Mouse (Mus musculus) CD4-positive, CD25-positive, alpha-beta regulatory T cell, adult 4 months (primary cell): Measurements from ENCODE around the gene Sept10. TPM values are rescaled to one million over a fixed set of nuclear protein-coding genes. Genes with fewer than 3 reads are reported as not detected.

Experiments
- ATAC-seq: one replicate; pipeline ENCODE4 v1.8.0; 2017
- polyA plus RNA-seq, 2 experiments: library from polyadenylated mRNA; unstranded; fragments of 100-300 nt; shearing (Covaris generic); gene quantifications; one replicate each; pipeline ENCODE4 v1.2.1; 2017

The Sept10 gene
- polyA plus RNA-seq, 2 experiments from 2014 or later, result 1.1 to 1.7 TPM

DNA sequence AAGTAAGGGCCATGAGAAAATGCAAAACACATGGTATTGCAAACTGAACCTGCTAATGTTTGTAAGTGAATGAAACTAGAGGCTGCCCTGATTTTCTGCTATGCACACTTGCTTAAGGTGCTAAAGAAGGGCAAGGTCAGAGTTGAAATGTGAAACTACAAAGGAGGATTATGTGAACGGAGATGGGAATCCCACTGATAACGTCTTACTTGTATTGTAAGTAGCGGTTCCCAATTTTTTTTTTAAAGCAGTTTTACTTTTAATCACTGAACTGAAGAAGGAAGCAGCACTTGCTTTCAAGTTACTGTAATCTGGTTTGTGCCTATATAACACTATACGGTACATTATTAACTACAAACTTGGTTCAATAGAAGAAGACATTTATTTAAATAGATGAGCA is 2.2 kb upstream of the Sept10 start:
- ATAC-seq, result no peak

- ATAC-seq, result no peak
These were observed 1.7 kb upstream of the Sept10 start for GRCm38 (mm10) chr10:59223301-59223700.

DNA sequence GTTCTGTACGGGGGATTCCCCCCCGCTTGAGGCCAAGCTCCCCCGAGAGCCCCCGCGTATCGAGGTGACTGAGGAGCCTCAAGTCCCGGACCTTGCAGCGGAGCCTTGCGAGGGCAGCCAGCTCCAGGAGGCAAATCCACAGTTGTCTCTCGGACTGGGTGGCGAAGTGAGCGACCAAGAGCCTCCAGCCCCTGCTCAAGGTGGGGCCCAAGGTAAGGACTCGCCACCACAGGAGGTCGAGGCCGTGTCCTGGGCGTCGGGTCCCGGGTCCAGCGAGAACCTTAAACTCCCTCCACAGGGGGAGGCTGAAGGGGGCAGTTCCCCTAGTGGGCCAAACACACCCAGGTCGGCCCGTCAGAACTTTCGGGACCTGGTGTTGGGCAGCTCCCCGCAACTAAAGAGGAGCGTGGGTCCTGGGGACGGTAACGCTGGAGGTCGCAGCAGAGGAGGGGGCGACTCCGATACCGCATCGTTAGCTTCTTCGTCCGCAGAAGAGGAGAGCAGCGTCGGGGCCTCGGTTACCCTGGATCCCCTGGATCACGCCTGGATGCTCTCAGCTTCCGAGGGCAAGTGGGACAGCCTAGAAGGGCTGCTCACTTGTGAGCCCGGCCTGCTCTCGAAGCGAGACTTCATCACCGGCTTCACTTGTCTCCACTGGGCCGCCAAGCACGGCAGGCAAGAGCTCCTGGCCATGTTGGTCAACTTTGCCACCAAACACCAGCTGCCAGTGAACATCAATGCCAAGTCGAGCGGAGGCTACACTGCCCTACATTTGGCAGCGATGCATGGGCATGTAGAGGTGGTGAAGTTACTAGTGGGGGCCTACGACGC is 839 bp upstream of the Sept10 start:
- no peak for ATAC-seq

- no peak for ATAC-seq
These were observed 699 bp downstream of the Sept10 start for GRCm38 (mm10) chr10:59220824-59221472.

DNA sequence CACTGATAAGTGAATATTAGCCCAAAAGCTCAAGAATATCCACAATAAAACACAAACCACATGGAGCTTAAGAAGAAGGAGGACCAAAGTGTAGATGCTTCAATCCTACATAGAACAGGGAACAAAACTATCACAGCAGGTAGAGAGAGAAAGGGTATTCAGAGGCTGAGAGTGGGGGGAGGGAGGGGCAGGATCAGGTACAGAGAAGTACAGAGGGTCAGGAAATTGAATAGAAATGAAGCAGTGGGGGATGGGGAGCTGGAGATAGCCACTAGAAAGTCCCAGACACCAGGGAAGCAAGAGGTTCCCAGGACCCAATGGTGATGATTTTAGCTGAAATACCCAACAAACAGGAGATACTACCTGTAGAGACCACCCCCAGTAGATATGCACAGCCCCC is 21.6 kb downstream of the Sept10 start:
- ATAC-seq, result no peak

DNA sequence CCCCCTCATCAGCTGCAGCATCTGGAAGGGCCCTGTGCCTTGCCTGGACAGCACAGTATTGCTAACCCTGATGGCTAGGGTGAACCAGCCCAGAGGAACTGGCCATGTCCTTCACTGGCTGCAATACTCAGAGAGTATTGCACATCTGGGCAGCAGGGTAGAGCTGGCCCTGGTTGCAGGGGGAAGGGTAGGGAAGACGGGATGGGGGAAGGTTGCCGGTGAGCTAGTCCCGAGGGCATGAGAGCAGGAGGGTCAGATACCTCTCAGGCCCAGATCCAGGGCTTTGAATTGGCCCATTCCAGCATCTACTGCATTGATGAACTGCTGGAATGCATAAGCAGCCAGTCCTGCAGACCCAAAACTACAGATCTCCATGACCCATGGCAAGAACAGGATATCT is 24.9 kb downstream of the Sept10 start:
- ATAC-seq, result no peak

GRCm38 (mm10) chr10:59194891-59195290 is 26.8 kb downstream of the Sept10 start:
- no peak for ATAC-seq

DNA sequence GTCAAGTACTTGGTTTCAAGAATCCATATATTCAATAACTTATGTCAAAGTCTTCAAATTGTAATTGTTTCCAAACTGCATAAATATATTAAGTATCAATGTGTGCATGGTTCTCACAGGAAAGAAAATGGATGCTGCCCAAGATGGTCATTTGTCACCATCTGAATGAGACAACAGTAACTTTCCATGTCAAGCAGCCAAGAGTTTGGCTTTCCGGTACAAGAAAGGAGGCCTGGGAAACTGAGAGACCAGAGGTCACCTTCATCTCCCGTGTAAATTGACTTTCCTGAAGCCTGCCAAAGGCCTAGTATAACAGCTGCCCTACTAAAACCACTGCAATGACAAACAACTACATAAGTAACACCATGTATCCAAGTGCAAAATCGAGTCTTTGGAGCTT is 39.3 kb downstream of the Sept10 start:
- no peak for ATAC-seq

DNA sequence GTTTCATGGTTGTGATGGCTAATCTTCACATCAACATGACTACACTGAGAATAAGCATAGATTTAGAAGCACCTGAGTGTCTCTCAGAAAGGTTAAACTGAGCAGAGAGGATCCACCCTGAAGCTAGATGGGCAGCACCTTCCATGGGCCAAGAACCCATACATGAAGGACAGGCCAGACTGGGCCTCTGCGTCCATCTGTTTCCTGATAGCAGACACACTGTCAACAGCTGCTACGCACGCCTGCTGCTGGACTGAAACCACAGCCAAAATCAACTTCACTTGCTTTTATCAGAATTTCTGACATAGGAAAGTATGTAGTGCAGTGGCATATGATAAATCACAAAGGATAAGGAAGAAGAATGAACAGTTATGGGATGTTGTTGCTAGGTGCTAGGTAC is 42.0 kb downstream of the Sept10 start:
- no peak for ATAC-seq

DNA sequence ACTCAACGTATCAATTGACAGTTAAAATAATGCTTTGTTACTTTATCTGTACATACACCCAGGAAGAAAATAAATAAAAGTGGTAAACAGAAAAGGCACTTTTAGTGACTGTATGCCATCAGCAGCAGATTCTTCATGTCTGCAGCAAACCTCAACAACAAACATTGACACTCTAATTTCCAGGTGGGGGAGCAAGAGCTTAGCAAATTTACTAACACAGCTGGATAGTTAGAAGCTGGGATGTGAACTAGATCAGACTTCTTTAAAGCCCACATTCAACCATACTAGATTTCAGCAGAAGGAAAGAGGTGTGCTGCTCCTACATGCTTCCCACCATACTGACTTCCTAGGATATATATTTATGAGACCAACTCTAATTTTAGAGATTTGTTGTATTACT is 49.1 kb downstream of the Sept10 start:
- no peak for ATAC-seq

GRCm38 (mm10) chr10:59171042-59171441 is 50.6 kb downstream of the Sept10 start:
- no peak for ATAC-seq

- no peak for ATAC-seq
These were observed 55.3 kb downstream of the Sept10 start for GRCm38 (mm10) chr10:59166104-59166944.

- no peak for ATAC-seq
These were observed 59.3 kb downstream of the Sept10 start for GRCm38 (mm10) chr10:59162185-59162897.

- ATAC-seq, result no peak
These were observed 63.0 kb downstream of the Sept10 start for GRCm38 (mm10) chr10:59158627-59159026.

GRCm38 (mm10) chr10:59152544-59153081 is 69.0 kb downstream of the Sept10 start:
- ATAC-seq, result no peak

GRCm38 (mm10) chr10:59150938-59151657 is 70.5 kb downstream of the Sept10 start:
- no peak for ATAC-seq

DNA sequence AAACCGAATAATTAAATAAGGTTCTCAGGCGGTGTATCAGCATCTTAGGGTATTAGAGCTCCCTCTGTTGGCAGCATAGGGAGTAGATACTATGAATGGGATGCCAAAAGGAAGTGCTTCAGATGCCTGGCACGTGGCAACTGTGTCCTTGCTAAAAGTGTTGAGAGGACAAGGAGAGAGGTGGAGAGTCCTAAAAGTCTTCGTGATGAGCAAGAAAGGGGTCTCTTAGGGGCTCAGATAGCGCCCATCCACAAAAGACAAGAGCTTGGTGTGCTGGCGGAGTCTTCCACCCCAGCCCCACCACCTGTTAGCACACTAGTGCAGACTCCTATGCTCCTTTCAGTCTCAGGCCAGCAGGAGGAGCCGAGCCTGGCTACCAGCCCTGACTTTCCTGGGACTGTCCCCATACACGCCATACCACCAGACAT is 71.7 kb downstream of the Sept10 start:
- no peak for ATAC-seq

DNA sequence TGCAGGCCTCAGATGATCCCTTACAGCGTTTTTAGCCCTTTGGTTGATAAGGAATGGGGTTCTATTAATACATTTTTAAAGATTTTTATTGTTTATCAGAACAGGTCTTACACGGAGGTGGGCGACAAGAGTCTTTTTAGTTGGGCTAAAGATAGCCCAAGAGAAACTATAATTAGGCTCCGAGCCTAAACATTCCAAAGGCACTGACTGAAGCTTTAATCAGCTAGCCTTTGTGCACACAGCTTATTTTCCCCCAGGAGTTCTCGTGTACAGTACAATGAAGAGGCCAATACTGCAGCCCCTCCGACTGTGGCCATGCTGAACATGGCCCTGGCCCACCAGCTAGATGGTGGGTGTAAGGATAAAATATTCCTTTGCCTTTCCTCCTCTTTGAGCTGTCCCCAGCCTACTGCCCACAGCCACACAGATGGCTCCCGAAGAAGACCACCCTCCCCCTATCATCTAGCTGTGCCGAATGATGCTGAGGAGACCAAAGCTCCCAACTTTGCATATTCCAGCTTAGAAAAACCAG is 88.1 kb downstream of the Sept10 start:
- no peak for ATAC-seq

GRCm38 (mm10) chr10:59131926-59132628 is 89.6 kb downstream of the Sept10 start:
- no peak for ATAC-seq

DNA sequence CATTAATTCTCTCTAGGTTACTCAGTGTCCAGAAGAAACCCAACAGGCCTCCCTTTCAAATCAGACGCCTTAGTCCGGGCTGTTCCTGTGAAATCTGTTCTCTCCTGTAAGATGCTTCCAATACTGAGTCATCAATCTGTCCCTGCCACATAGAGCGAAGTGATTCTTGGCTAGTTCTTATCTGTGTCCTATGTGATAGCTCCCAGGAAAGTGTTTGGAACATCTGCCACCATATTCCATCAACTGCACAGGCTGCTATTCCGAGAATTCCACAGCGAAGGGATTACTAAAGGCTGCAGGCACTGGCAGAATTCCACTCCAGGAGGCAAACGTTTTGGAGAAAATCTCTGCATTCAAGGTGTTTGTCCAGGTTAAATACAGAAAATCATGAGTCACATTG is 94.0 kb downstream of the Sept10 start:
- ATAC-seq, result no peak

GRCm38 (mm10) chr10:59125497-59125896 is 96.2 kb downstream of the Sept10 start:
- ATAC-seq, result no peak
